Mouse (Mus musculus): Measurements from ENCODE around the gene Gm13290. TPM values are rescaled to one million over a fixed set of nuclear protein-coding genes. Genes with fewer than 3 reads are reported as not detected.
"Not testable (repeated sequence)": the region's sequence is repeated elsewhere in the genome, so short reads cannot be mapped to it uniquely, and the experiment has no call there.

The Gm13290 gene
- total and polyA plus RNA-seq, 3 experiments, result not detected

GRCm38 (mm10) chr4:88759610-88760268 is 13.9 kb upstream of the Gm13290 start, which contains the start of gene Gm13283:
Gene Gm13283 (plus strand): TSS chr4:88760119.
- dilution Hi-C loops (cut with MboI; ENCODE audit: extremely low pct_ligation_motif_present, extremely low pct_unique_long_range_greater_than_20kb, low sequenced_read_pairs); H3K4me1 ChIP-seq (ENCODE audit: control insufficient read depth in 1 of 2, insufficient read depth in 2 of 2); DNase-seq (ENCODE audit: extremely low read depth); H3K27me3 ChIP-seq (replicated peaks); in situ Hi-C loops (cut with MboI; ENCODE audit: low pct_ligation_motif_present, low pct_unique_long_range_greater_than_20kb, low sequenced_read_pairs); H3K9me3 ChIP-seq (replicated peaks; ENCODE audit: low read length); H3K36me3 ChIP-seq (replicated peaks in 1 of 2; ENCODE audit: control insufficient read depth in 1 of 2, insufficient read depth in 1 of 2, low read length in 1 of 2); H3K79me2 ChIP-seq (replicated peaks; ENCODE audit: control insufficient read depth, extremely low read depth, insufficient read depth, poor library complexity, severe bottlenecking); H3K27ac ChIP-seq (ENCODE audit: insufficient read depth, low read depth): not testable (repeated sequence)
- TF ChIP-seq ZMIZ1 (IDR thresholded peaks at IDR 0.05; ENCODE audit: low read depth, low read length) (peak; percentile 32; the same call in 1 of the 2 replicates), BHLHE40 (IDR thresholded peaks at IDR 0.05; ENCODE audit: low read depth, low read length) (peak; percentile 34; the same call in 1 of the 2 replicates)
- H3K4me3 ChIP-seq (replicated peaks in 1 of 3; ENCODE audit: low read depth in 2 of 3, low read length in 2 of 3, poor library complexity in 1 of 3), result peak within 1 kb of the TSS in 1 of 3 experiments; percentile 63
- H3K4me2 ChIP-seq (ENCODE audit: insufficient read depth, low read depth, poor library complexity, severe bottlenecking), result peak within 1 kb of the TSS; percentile 56; the same call in 1 of the 2 replicates
- peak within 1 kb of the TSS; percentile 60; the same call in 1 of the 2 replicates for H3K9ac ChIP-seq (ENCODE audit: insufficient read depth, low read depth)

GRCm38 (mm10) chr4:88760431-88760830 is 13.2 kb upstream of the Gm13290 start:
- peak overlapping the region; percentile 60; the same call in 1 of the 2 replicates for H3K9ac ChIP-seq (ENCODE audit: insufficient read depth, low read depth)
- in situ Hi-C loops (cut with MboI; ENCODE audit: low pct_ligation_motif_present, low pct_unique_long_range_greater_than_20kb, low sequenced_read_pairs); H3K4me1 ChIP-seq (ENCODE audit: control insufficient read depth in 1 of 2, insufficient read depth in 2 of 2): not testable (repeated sequence)

GRCm38 (mm10) chr4:88761776-88762175 is 11.9 kb upstream of the Gm13290 start:
- H3K27ac ChIP-seq (ENCODE audit: insufficient read depth, low read depth); H3K4me2 ChIP-seq (ENCODE audit: insufficient read depth, low read depth, poor library complexity, severe bottlenecking); H3K79me2 ChIP-seq (replicated peaks; ENCODE audit: control insufficient read depth, extremely low read depth, insufficient read depth, poor library complexity, severe bottlenecking); H3K4me1 ChIP-seq (ENCODE audit: control insufficient read depth in 1 of 2, insufficient read depth in 2 of 2); H3K4me3 ChIP-seq (replicated peaks in 1 of 3; ENCODE audit: low read depth in 2 of 3, low read length in 2 of 3, poor library complexity in 1 of 3); H3K9me3 ChIP-seq (replicated peaks; ENCODE audit: low read length); H3K27me3 ChIP-seq (replicated peaks); H3K36me3 ChIP-seq (replicated peaks in 1 of 2; ENCODE audit: control insufficient read depth in 1 of 2, insufficient read depth in 1 of 2, low read length in 1 of 2); H3K9ac ChIP-seq (ENCODE audit: insufficient read depth, low read depth); in situ Hi-C loops (cut with MboI; ENCODE audit: low pct_ligation_motif_present, low pct_unique_long_range_greater_than_20kb, low sequenced_read_pairs); DNase-seq (ENCODE audit: extremely low read depth); dilution Hi-C loops (cut with MboI; ENCODE audit: extremely low pct_ligation_motif_present, extremely low pct_unique_long_range_greater_than_20kb, low sequenced_read_pairs): not testable (repeated sequence)

More at GRCm38 (mm10) chr4:88760431-88760830, 13.2 kb upstream of the Gm13290 start:
- peak; percentile 56 for DNase-seq (ENCODE audit: extremely low read depth)
- H3K4me3 ChIP-seq (replicated peaks in 1 of 3; ENCODE audit: low read depth in 2 of 3, low read length in 2 of 3, poor library complexity in 1 of 3), result peak overlapping the region in 1 of 3 experiments; percentile 63
- peak in 1 of 2 experiments; percentile 42; a peak in 2 of 4 replicates for TF ChIP-seq CTCF (conservative IDR thresholded peaks at IDR 0.05 in 1 of 2, IDR thresholded peaks at IDR 0.05 in 1 of 2; ENCODE audit: low read depth in 2 of 2, low read length in 2 of 2)
- TF ChIP-seq UBTF (IDR thresholded peaks at IDR 0.05; ENCODE audit: low read depth, low read length), result 0 out of 2 replicates have a peak, but pooled peaks have one; percentile 42
- H3K27me3 ChIP-seq (replicated peaks); H3K36me3 ChIP-seq (replicated peaks in 1 of 2; ENCODE audit: control insufficient read depth in 1 of 2, insufficient read depth in 1 of 2, low read length in 1 of 2); dilution Hi-C loops (cut with MboI; ENCODE audit: extremely low pct_ligation_motif_present, extremely low pct_unique_long_range_greater_than_20kb, low sequenced_read_pairs); H3K27ac ChIP-seq (ENCODE audit: insufficient read depth, low read depth); H3K79me2 ChIP-seq (replicated peaks; ENCODE audit: control insufficient read depth, extremely low read depth, insufficient read depth, poor library complexity, severe bottlenecking); H3K9me3 ChIP-seq (replicated peaks; ENCODE audit: low read length): not testable (repeated sequence)
- H3K4me2 ChIP-seq (ENCODE audit: insufficient read depth, low read depth, poor library complexity, severe bottlenecking), result peak overlapping the region; percentile 56; the same call in 1 of the 2 replicates

GRCm38 (mm10) chr4:88762341-88762740 is 11.3 kb upstream of the Gm13290 start:
- H3K27me3 ChIP-seq (replicated peaks); H3K9me3 ChIP-seq (replicated peaks; ENCODE audit: low read length); H3K4me3 ChIP-seq (replicated peaks in 1 of 3; ENCODE audit: low read depth in 2 of 3, low read length in 2 of 3, poor library complexity in 1 of 3); H3K79me2 ChIP-seq (replicated peaks; ENCODE audit: control insufficient read depth, extremely low read depth, insufficient read depth, poor library complexity, severe bottlenecking); DNase-seq (ENCODE audit: extremely low read depth); H3K36me3 ChIP-seq (replicated peaks in 1 of 2; ENCODE audit: control insufficient read depth in 1 of 2, insufficient read depth in 1 of 2, low read length in 1 of 2); H3K9ac ChIP-seq (ENCODE audit: insufficient read depth, low read depth); H3K27ac ChIP-seq (ENCODE audit: insufficient read depth, low read depth); in situ Hi-C loops (cut with MboI; ENCODE audit: low pct_ligation_motif_present, low pct_unique_long_range_greater_than_20kb, low sequenced_read_pairs); dilution Hi-C loops (cut with MboI; ENCODE audit: extremely low pct_ligation_motif_present, extremely low pct_unique_long_range_greater_than_20kb, low sequenced_read_pairs); H3K4me1 ChIP-seq (ENCODE audit: control insufficient read depth in 1 of 2, insufficient read depth in 2 of 2): not testable (repeated sequence)
- peak overlapping the region; percentile 85; the same call in 1 of the 2 replicates for H3K4me2 ChIP-seq (ENCODE audit: insufficient read depth, low read depth, poor library complexity, severe bottlenecking)

Data from CH12.LX (cell line).